Mouse (Mus musculus): ENCODE measurements at regions not wholly inside any gene's neighbourhood (a gene's known extent, or its start where the extent isn't known, plus 50 kb on each side); places are given as distances from the start of the nearest gene placed in this dataset.

GRCm38 (mm10) chrX:13014051-13014450 lies 57.2 kb upstream of the Usp9x start:
- Histone ChIP-seq H3K4me2 (no peak overlapping the region), H3K27me3 (ENCODE audit: control insufficient read depth, insufficient read depth, low read length) (no peaks in the 10 kb centered on the region), H3K4me3 (ENCODE audit: low read depth, low read length) (no peak overlapping the region), H3K36me3 (ENCODE audit: control insufficient read depth, insufficient read depth, low read length) (no peaks in the 10 kb centered on the region), H3K9ac (ENCODE audit: low read length) (no peak overlapping the region), H3K9me3 (ENCODE audit: control insufficient read depth, low read length) (no peaks in the 10 kb centered on the region), H3K27ac (ENCODE audit: low read depth, low read length) (no peak overlapping the region), H3K4me1 (ENCODE audit: control insufficient read depth, insufficient read depth, low read length) (no peaks in the 10 kb centered on the region)
- no peak for DNase-seq (ENCODE audit: low spot score, missing footprints)
- WGBS, result 57% methylated on average over 3 of the region's 3 CpGs
- ATAC-seq (ENCODE audit: low FRiP score), result no peak

- Histone ChIP-seq H3K36me3 (ENCODE audit: control insufficient read depth, insufficient read depth, low read length) (no peaks in the 10 kb centered on the region), H3K9ac (ENCODE audit: low read length) (no peak overlapping the region), H3K4me3 (ENCODE audit: low read depth, low read length) (no peak overlapping the region), H3K4me1 (ENCODE audit: control insufficient read depth, insufficient read depth, low read length) (no peaks in the 10 kb centered on the region), H3K27ac (ENCODE audit: low read depth, low read length) (no peak overlapping the region), H3K9me3 (ENCODE audit: control insufficient read depth, low read length) (no peaks in the 10 kb centered on the region), H3K4me2 (no peak overlapping the region), H3K27me3 (ENCODE audit: control insufficient read depth, insufficient read depth, low read length) (no peaks in the 10 kb centered on the region)
- 74% methylated on average over 3 of the region's 3 CpGs for WGBS
- ATAC-seq (ENCODE audit: low FRiP score) (no peak), DNase-seq (ENCODE audit: low spot score, missing footprints) (no peak)
Observed at GRCm38 (mm10) chrX:13013086-13013485, 58.2 kb upstream of the Usp9x start.

GRCm38 (mm10) chrX:12990777-12991176 lies 80.5 kb upstream of the Usp9x start:
- Histone ChIP-seq H3K4me2 (no peak overlapping the region), H3K4me3 (ENCODE audit: low read depth, low read length) (no peak overlapping the region), H3K9ac (ENCODE audit: low read length) (no peak overlapping the region), H3K36me3 (ENCODE audit: control insufficient read depth, insufficient read depth, low read length) (no peaks in the 10 kb centered on the region), H3K27me3 (ENCODE audit: control insufficient read depth, insufficient read depth, low read length) (no peaks in the 10 kb centered on the region), H3K9me3 (ENCODE audit: control insufficient read depth, low read length) (no peaks in the 10 kb centered on the region), H3K27ac (ENCODE audit: low read depth, low read length) (no peak overlapping the region), H3K4me1 (ENCODE audit: control insufficient read depth, insufficient read depth, low read length) (no peaks in the 10 kb centered on the region)
- ATAC-seq (ENCODE audit: low FRiP score), result no peak
- 87% methylated on average over 7 of the region's 7 CpGs for WGBS
- DNase-seq (ENCODE audit: low spot score, missing footprints), result no peak

DNA sequence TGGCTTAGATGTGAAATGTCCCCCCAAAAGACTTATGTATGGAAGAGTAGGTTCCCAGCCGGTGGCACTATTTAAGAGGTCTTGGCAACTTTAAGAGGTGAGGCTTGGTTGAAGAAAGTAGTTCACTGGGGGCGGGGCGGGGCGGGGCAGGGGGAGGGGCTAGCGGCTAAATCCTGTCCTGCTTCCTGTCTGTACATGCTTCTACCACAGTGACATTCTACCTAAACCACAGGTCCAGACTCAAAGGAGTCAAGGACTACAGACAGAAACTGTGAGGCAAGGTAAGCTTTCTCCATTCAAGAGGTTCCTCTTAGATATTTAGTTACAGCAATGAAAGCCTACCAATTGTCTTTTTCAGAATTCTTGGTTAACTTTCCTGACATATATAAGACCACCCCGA lies 93.6 kb upstream of the Usp9x start:
- ATAC-seq (ENCODE audit: low FRiP score) (no peak), DNase-seq (ENCODE audit: low spot score, missing footprints) (no peak)
- Histone ChIP-seq H3K36me3 (ENCODE audit: control insufficient read depth, insufficient read depth, low read length) (no peaks in the 10 kb centered on the region), H3K9ac (ENCODE audit: low read length) (no peak overlapping the region), H3K4me2 (no peak overlapping the region), H3K27me3 (ENCODE audit: control insufficient read depth, insufficient read depth, low read length) (no peaks in the 10 kb centered on the region; the same call in 1 of the 2 replicates), H3K4me3 (ENCODE audit: low read depth, low read length) (no peak overlapping the region), H3K4me1 (ENCODE audit: control insufficient read depth, insufficient read depth, low read length) (no peaks in the 10 kb centered on the region), H3K9me3 (ENCODE audit: control insufficient read depth, low read length) (no peaks in the 10 kb centered on the region), H3K27ac (ENCODE audit: low read depth, low read length) (no peak overlapping the region)
- 63% methylated on average over 6 of the region's 6 CpGs for WGBS

DNA sequence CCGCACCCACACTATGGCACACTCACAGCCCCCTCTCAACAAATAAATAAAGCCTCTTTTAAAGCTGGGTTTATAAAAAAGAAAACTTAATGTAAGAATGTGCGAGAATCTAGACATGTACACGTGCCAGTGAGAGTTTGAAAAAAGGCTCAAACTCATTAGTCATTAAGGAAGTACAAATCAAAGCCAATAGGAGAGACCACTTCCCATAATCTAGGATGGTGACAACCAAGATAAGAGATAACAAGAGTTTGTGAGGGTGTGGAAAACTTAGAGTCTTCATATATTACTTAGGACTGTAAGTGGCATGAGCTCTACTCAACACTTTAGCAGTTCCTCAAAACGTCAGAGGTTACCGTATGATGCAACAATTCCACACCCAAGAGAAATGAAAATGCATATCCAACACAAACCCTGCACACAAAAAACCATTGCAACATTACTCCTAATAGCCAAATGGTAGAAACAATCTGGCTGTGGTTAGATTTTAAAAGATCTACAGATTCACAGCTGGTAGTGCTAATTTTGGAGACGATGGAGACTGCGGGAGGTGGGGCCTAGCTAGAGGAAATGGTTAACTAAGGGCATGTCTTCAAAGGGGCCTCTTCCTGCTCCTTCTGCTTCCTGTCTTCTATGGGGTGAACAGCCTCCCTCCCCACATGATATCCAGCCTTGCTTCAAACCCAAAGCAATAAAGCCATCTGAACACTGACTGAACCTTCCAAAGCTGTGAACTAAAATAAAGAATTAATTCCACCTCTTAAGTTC lies 102.1 kb upstream of the Usp9x start:
- Histone ChIP-seq H3K27me3 (ENCODE audit: control insufficient read depth, insufficient read depth, low read length) (no peaks in the 10 kb centered on the region), H3K9me3 (ENCODE audit: control insufficient read depth, low read length) (no peaks in the 10 kb centered on the region), H3K9ac (ENCODE audit: low read length) (no peak overlapping the region), H3K4me2 (no peak overlapping the region), H3K27ac (ENCODE audit: low read depth, low read length) (no peak overlapping the region), H3K4me3 (ENCODE audit: low read depth, low read length) (no peak overlapping the region), H3K4me1 (ENCODE audit: control insufficient read depth, insufficient read depth, low read length) (no peaks in the 10 kb centered on the region), H3K36me3 (ENCODE audit: control insufficient read depth, insufficient read depth, low read length) (no peaks in the 10 kb centered on the region)
- 91% methylated on average over 7 of the region's 7 CpGs for WGBS
- ATAC-seq (ENCODE audit: low FRiP score) (no peak), DNase-seq (ENCODE audit: low spot score, missing footprints) (no peak)

GRCm38 (mm10) chrX:12959467-12960314 lies 111.6 kb upstream of the Usp9x start:
- Histone ChIP-seq H3K9ac (ENCODE audit: low read length) (no peak overlapping the region), H3K36me3 (ENCODE audit: control insufficient read depth, insufficient read depth, low read length) (no peaks in the 10 kb centered on the region), H3K27ac (ENCODE audit: low read depth, low read length) (no peak overlapping the region), H3K4me1 (ENCODE audit: control insufficient read depth, insufficient read depth, low read length) (no peaks in the 10 kb centered on the region), H3K4me2 (no peak overlapping the region), H3K4me3 (ENCODE audit: low read depth, low read length) (no peak overlapping the region), H3K27me3 (ENCODE audit: control insufficient read depth, insufficient read depth, low read length) (no peaks in the 10 kb centered on the region), H3K9me3 (ENCODE audit: control insufficient read depth, low read length) (no peaks in the 10 kb centered on the region)
- no peak for ATAC-seq (ENCODE audit: low FRiP score)
- 74% methylated on average over 11 of the region's 11 CpGs for WGBS
- no peak for DNase-seq (ENCODE audit: low spot score, missing footprints)

DNA sequence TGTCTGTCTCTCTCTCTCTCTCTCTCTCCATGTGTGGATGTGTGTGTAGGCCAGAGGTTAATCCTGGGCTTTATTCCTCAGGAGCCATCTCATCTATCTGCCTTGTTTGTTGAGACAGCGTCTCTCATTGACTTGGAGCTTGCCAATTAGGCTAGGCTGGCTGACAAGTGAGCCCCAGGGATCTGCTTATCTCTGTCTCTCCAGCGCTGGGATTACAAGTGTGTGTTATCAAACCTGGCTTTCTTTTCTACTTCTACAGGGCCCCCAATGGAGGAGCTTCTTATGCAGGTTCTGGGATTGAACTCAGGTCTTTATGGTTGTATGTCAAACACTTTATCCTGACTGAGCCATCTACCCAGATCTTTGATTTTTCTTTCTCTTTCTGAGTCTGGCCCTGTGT lies 112.4 kb upstream of the Usp9x start:
- H3K4me2 ChIP-seq, result no peak overlapping the region
- H3K9me3 ChIP-seq (ENCODE audit: control insufficient read depth, low read length), result no peaks in the 10 kb centered on the region
- H3K36me3 ChIP-seq (ENCODE audit: control insufficient read depth, insufficient read depth, low read length), result no peaks in the 10 kb centered on the region
- no peaks in the 10 kb centered on the region for H3K4me1 ChIP-seq (ENCODE audit: control insufficient read depth, insufficient read depth, low read length)
- DNase-seq (ENCODE audit: low spot score, missing footprints), result no peak
- no peak for ATAC-seq (ENCODE audit: low FRiP score)
- no peaks in the 10 kb centered on the region for H3K27me3 ChIP-seq (ENCODE audit: control insufficient read depth, insufficient read depth, low read length)
- no peak overlapping the region for H3K9ac ChIP-seq (ENCODE audit: low read length)
- H3K4me3 ChIP-seq (ENCODE audit: low read depth, low read length), result no peak overlapping the region
- H3K27ac ChIP-seq (ENCODE audit: low read depth, low read length), result no peak overlapping the region
- WGBS, result 55% methylated on average over 2 of the region's 2 CpGs

GRCm38 (mm10) chrX:12950928-12951660 lies 120.2 kb upstream of the Usp9x start:
- Histone ChIP-seq H3K4me1 (ENCODE audit: control insufficient read depth, insufficient read depth, low read length) (no peaks in the 10 kb centered on the region), H3K27ac (ENCODE audit: low read depth, low read length) (no peak overlapping the region), H3K4me2 (no peak overlapping the region), H3K9me3 (ENCODE audit: control insufficient read depth, low read length) (no peaks in the 10 kb centered on the region), H3K27me3 (ENCODE audit: control insufficient read depth, insufficient read depth, low read length) (no peaks in the 10 kb centered on the region), H3K4me3 (ENCODE audit: low read depth, low read length) (no peak overlapping the region), H3K9ac (ENCODE audit: low read length) (no peak overlapping the region), H3K36me3 (ENCODE audit: control insufficient read depth, insufficient read depth, low read length) (no peaks in the 10 kb centered on the region)
- DNase-seq (ENCODE audit: low spot score, missing footprints) (no peak), ATAC-seq (ENCODE audit: low FRiP score) (no peak)
- 79% methylated on average over 5 of the region's 7 CpGs for WGBS

- Histone ChIP-seq H3K9me3 (ENCODE audit: control insufficient read depth, low read length) (no peaks in the 10 kb centered on the region), H3K4me1 (ENCODE audit: control insufficient read depth, insufficient read depth, low read length) (no peaks in the 10 kb centered on the region), H3K36me3 (ENCODE audit: control insufficient read depth, insufficient read depth, low read length) (no peaks in the 10 kb centered on the region), H3K4me2 (no peak overlapping the region), H3K27ac (ENCODE audit: low read depth, low read length) (no peak overlapping the region), H3K4me3 (ENCODE audit: low read depth, low read length) (no peak overlapping the region), H3K9ac (ENCODE audit: low read length) (no peak overlapping the region), H3K27me3 (ENCODE audit: control insufficient read depth, insufficient read depth, low read length) (no peaks in the 10 kb centered on the region)
- WGBS, result 84% methylated on average over 5 of the region's 5 CpGs
- ATAC-seq (ENCODE audit: low FRiP score) (no peak), DNase-seq (ENCODE audit: low spot score, missing footprints) (no peak)
Observed at GRCm38 (mm10) chrX:12942451-12942850, 128.8 kb upstream of the Usp9x start.
